Comparison of ENCODE assay signal across 25 mouse cellular contexts in the genomic region with DNA sequence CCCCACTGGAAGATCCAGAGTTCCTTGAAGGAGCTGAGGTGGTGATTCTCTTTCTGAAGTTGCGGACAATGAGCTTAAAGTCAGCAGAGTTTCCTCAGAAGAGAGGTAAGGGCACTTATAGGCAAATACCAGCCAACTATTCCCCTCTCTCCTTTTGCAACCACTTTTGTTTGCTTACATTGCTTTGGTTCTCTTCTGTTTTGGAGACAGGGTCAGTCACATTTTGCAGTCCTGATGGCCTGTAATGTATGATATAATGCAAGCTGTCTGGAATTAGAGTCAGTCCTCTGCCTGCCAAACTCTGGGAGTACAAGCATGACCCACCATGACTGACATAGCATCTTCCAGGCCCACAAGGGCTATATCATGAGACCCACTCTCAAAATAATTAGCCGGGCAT.
"Had no signal": no experiment of that assay in that cellular context is flagged by ENCODE, and none has a peak within 500 bp of the region (broad histone marks: within the 10 kb centered on the region; RNA-seq: fewer than 3 reads in every experiment).

No protein-coding gene starts in this region.

- H3K9ac ChIP-seq: forebrain, postnatal 0 days; heart, embryonic 13.5 days; heart, embryonic 15.5 days; hindbrain, embryonic 12.5 days; hindbrain, embryonic 14.5 days; intestine, embryonic 15.5 days; limb, embryonic 12.5 days had no signal

- DNase-seq: forebrain, postnatal 0 days; gastrocnemius, postnatal 14 days; gastrocnemius, postnatal 36 days; heart, adult 18-20 months; heart, postnatal 14 days; heart, postnatal 4 days; kidney, adult 18-20 months; kidney, adult 8-10 months; kidney, postnatal 10 days; kidney, postnatal 25 days; kidney, postnatal 4 days had no signal

- ATAC-seq: forebrain, postnatal 0 days; hindbrain, embryonic 16.5 days; inflammation-experienced regulatory T-cells, adult 6 months; intestine, embryonic 15.5 days; intestine, postnatal 0 days had no signal

- H3K4me3 ChIP-seq: heart, embryonic 10.5 days; heart, embryonic 13.5 days; heart, embryonic 15.5 days; hindbrain, embryonic 10.5 days; hindbrain, embryonic 12.5 days; intestine, embryonic 15.5 days; layer of hippocampus, adult 2 months; left cerebral cortex, adult 2 months; limb, embryonic 10.5 days; limb, embryonic 12.5 days had no signal

- H3K36me3 ChIP-seq: heart, embryonic 10.5 days; heart, embryonic 13.5 days; heart, embryonic 15.5 days; hindbrain, embryonic 12.5 days; intestine, embryonic 15.5 days; limb, embryonic 12.5 days had no signal

- H3K27me3 ChIP-seq: heart, embryonic 13.5 days; heart, embryonic 15.5 days; hindbrain, embryonic 12.5 days; intestine, embryonic 15.5 days; limb, embryonic 12.5 days had no signal

- H3K4me2 ChIP-seq: heart, embryonic 13.5 days; heart, embryonic 15.5 days; hindbrain, embryonic 12.5 days; hindbrain, embryonic 14.5 days; intestine, embryonic 15.5 days; limb, embryonic 12.5 days had no signal

- H3K27ac ChIP-seq: heart, embryonic 10.5 days; heart, embryonic 13.5 days; heart, embryonic 15.5 days; hindbrain, embryonic 10.5 days; hindbrain, embryonic 12.5 days; hindbrain, embryonic 14.5 days; intestine, embryonic 15.5 days; layer of hippocampus, adult 2 months; left cerebral cortex, adult 2 months; limb, embryonic 10.5 days; limb, embryonic 12.5 days had no signal

- H3K9me3 ChIP-seq: heart, embryonic 10.5 days; heart, embryonic 13.5 days; heart, embryonic 15.5 days; hindbrain, embryonic 10.5 days; hindbrain, embryonic 12.5 days; intestine, embryonic 15.5 days; limb, embryonic 10.5 days; limb, embryonic 12.5 days had no signal
